Mouse (Mus musculus): ENCODE results near the gene Art5. TPM values are rescaled to one million over a fixed set of nuclear protein-coding genes. Genes with fewer than 3 reads are reported as not detected.
A peak's percentile ranks its signal among the peaks of the same experiment; 100 is the strongest.

The Art5 gene
- total RNA-seq, 1 experiment, result 2.6 TPM

DNA sequence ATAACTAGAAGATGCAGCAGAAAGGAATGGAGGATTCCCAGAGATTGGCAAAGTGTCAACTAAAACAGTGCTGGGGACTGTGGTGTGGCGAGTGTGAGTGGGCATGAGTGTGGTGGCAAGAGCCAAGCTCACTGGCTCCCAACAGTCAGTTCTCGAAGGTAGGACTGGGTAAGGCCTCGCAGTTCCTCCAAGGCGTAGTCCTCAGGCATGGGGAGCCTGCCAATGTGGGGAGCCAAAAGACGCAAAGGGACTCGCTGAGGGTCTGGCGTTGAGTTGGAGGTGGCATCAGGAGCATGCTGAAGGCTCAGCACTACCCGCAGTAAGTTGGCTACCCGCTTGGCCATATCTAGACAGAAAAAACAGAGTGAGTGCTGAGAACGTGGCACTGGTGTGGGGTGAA, 11.0 kb upstream of the Art5 start:
- H3K4me3 ChIP-seq (ENCODE audit: insufficient read depth in 1 of 2, low read depth in 1 of 2, low read length in 2 of 2, poor library complexity in 1 of 2, severe bottlenecking in 1 of 2), result no peak overlapping the region
- H3K27ac ChIP-seq (ENCODE audit: insufficient read depth, low read depth, low read length, poor library complexity, severe bottlenecking), result no peak overlapping the region; the same call in 1 of the 2 replicates
- no peak for DNase-seq (ENCODE audit: low read depth, low spot score)
- H3K4me1 ChIP-seq (ENCODE audit: control insufficient read depth in 2 of 2, insufficient read depth in 2 of 2, low read length in 2 of 2, poor library complexity in 1 of 2), result peaks cover 0 to 3% of the 10 kb centered on the region in 2 experiments; a peak in 1 of 4 replicates
- no peak overlapping the region for H3K9ac ChIP-seq (ENCODE audit: insufficient read depth, low read depth, low read length, poor library complexity, severe bottlenecking)
- TF ChIP-seq MAFK (IDR thresholded peaks at IDR 0.05; ENCODE audit: insufficient read depth, low read depth, low read length), result no peak
- TF ChIP-seq ZC3H11A (IDR thresholded peaks at IDR 0.05; ENCODE audit: borderline replicate concordance, low read depth, low read length), result no peak
- no peak for TF ChIP-seq HCFC1 (IDR thresholded peaks at IDR 0.05; ENCODE audit: borderline replicate concordance, insufficient read depth, low read length)
- H3K36me3 ChIP-seq (ENCODE audit: control insufficient read depth, insufficient read depth, low read length, poor library complexity, severe bottlenecking), result peaks cover 47% of the 10 kb centered on the region
- H3K9me3 ChIP-seq (ENCODE audit: control insufficient read depth, insufficient read depth, low read depth, low read length), result no peaks in the 10 kb centered on the region
- in situ Hi-C loops (cut with MboI; ENCODE audit: low sequenced_read_pairs in 2 of 2, unreplicated experiment in 2 of 2), result loop anchor here in 1 of 2 experiments (10.0 kb wide), 1 partner anchor 334 kb away; no protein-coding TSS in a partner anchor

DNA sequence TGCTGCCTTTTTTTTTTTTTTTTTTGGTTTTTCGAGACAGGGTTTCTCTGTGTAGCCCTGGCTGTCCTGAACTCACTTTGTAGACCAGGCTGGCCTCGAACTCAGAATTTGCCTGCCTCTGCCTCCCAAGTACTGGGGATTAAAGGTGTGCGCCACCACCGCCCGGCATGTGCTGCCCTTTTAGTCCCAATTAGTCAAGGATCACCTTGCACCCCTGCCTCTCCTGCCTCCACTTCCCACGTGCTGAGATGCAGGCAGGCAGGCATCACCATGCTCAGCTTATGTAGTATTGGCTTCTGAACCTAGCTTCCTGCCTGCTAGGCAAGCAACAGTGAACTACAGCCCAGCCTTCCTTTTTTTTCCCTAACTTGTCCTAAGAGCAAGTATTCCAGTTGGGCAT, 8.1 kb upstream of the Art5 start:
- peaks cover 0 to 10% of the 10 kb centered on the region in 2 experiments; a peak in 1 of 4 replicates for H3K4me1 ChIP-seq (ENCODE audit: control insufficient read depth in 2 of 2, insufficient read depth in 2 of 2, low read length in 2 of 2, poor library complexity in 1 of 2)
- H3K9me3 ChIP-seq (ENCODE audit: control insufficient read depth, insufficient read depth, low read depth, low read length), result no peaks in the 10 kb centered on the region
- peaks cover 20% of the 10 kb centered on the region for H3K36me3 ChIP-seq (ENCODE audit: control insufficient read depth, insufficient read depth, low read length, poor library complexity, severe bottlenecking)
- no peak for DNase-seq (ENCODE audit: low read depth, low spot score)
- TF ChIP-seq CHD2 (IDR thresholded peaks at IDR 0.05; ENCODE audit: low read depth, low read length), result no peak
- TF ChIP-seq ZC3H11A (IDR thresholded peaks at IDR 0.05; ENCODE audit: borderline replicate concordance, low read depth, low read length), result no peak
- TF ChIP-seq ZNF384 (IDR thresholded peaks at IDR 0.05; ENCODE audit: low read depth, low read length), result no peak
- TF ChIP-seq HCFC1 (IDR thresholded peaks at IDR 0.05; ENCODE audit: borderline replicate concordance, insufficient read depth, low read length), result no peak
- no peak for TF ChIP-seq MAFK (IDR thresholded peaks at IDR 0.05; ENCODE audit: insufficient read depth, low read depth, low read length)
- H3K9ac ChIP-seq (ENCODE audit: insufficient read depth, low read depth, low read length, poor library complexity, severe bottlenecking), result no peak overlapping the region
- H3K27ac ChIP-seq (ENCODE audit: insufficient read depth, low read depth, low read length, poor library complexity, severe bottlenecking), result no peak overlapping the region
- no peak overlapping the region for H3K4me3 ChIP-seq (ENCODE audit: insufficient read depth in 1 of 2, low read depth in 1 of 2, low read length in 2 of 2, poor library complexity in 1 of 2, severe bottlenecking in 1 of 2)
- in situ Hi-C loops (cut with MboI; ENCODE audit: low sequenced_read_pairs in 2 of 2, unreplicated experiment in 2 of 2), result no loop called here

DNA sequence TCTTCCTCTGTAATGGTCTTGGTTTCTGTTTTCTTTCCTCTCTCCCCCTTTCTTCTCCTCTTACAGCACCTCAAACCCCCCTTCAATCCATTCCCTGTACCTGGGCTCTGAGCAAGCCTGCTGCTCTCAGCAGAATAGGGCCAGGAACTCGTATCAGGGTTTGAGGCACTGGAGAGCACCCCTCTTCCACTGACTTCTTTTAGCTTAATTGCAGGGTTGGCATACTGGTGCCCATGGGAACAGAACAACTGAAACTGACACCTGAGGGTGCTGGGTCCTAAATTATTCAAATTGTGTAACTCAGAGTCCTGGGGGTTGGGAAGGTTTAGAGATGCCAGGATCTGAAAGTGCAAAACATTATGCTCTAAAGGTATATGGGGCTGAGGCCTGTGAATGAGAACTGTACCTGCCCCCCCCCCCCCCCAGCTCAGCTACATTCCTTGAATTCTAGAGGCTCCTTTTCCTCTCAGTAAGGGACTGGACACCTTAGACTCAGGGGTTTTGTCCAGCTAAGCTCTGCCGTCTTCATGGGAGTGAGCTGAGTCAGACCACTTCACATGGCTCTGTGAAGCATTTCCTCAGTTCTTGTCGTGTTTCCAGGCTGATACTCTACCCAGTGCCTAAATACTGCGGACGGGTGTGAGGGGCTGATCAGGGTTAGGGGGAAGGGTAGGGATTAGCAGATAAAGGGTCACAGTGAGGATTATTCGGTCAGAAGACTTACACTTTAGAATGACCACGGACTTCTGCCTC, 7.5 kb upstream of the Art5 start, which contains the start of gene Chrna10:
Gene Chrna10, minus strand, starts transcription at position 250 of the 753 bp plus-strand sequence.
- in situ Hi-C loops (cut with MboI; ENCODE audit: low sequenced_read_pairs in 2 of 2, unreplicated experiment in 2 of 2), result no loop called here
- Histone ChIP-seq H3K9ac (ENCODE audit: insufficient read depth, low read depth, low read length, poor library complexity, severe bottlenecking) (no peak within 1 kb of the TSS), H3K4me1 (ENCODE audit: control insufficient read depth in 2 of 2, insufficient read depth in 2 of 2, low read length in 2 of 2, poor library complexity in 1 of 2) (peaks cover 0 to 10% of the 10 kb centered on the region in 2 experiments; a peak in 1 of 4 replicates), H3K4me3 (ENCODE audit: insufficient read depth in 1 of 2, low read depth in 1 of 2, low read length in 2 of 2, poor library complexity in 1 of 2, severe bottlenecking in 1 of 2) (no peak within 1 kb of the TSS), H3K9me3 (ENCODE audit: control insufficient read depth, insufficient read depth, low read depth, low read length) (no peaks in the 10 kb centered on the region), H3K27ac (ENCODE audit: insufficient read depth, low read depth, low read length, poor library complexity, severe bottlenecking) (no peak within 1 kb of the TSS), H3K36me3 (ENCODE audit: control insufficient read depth, insufficient read depth, low read length, poor library complexity, severe bottlenecking) (peaks cover 17% of the 10 kb centered on the region)
- DNase-seq (ENCODE audit: low read depth, low spot score), result no peak
- TF ChIP-seq ZNF384 (IDR thresholded peaks at IDR 0.05; ENCODE audit: low read depth, low read length) (no peak), HCFC1 (IDR thresholded peaks at IDR 0.05; ENCODE audit: borderline replicate concordance, insufficient read depth, low read length) (no peak), MAFK (IDR thresholded peaks at IDR 0.05; ENCODE audit: insufficient read depth, low read depth, low read length) (no peak), ZC3H11A (IDR thresholded peaks at IDR 0.05; ENCODE audit: borderline replicate concordance, low read depth, low read length) (no peak), CHD2 (IDR thresholded peaks at IDR 0.05; ENCODE audit: low read depth, low read length) (no peak)

DNA sequence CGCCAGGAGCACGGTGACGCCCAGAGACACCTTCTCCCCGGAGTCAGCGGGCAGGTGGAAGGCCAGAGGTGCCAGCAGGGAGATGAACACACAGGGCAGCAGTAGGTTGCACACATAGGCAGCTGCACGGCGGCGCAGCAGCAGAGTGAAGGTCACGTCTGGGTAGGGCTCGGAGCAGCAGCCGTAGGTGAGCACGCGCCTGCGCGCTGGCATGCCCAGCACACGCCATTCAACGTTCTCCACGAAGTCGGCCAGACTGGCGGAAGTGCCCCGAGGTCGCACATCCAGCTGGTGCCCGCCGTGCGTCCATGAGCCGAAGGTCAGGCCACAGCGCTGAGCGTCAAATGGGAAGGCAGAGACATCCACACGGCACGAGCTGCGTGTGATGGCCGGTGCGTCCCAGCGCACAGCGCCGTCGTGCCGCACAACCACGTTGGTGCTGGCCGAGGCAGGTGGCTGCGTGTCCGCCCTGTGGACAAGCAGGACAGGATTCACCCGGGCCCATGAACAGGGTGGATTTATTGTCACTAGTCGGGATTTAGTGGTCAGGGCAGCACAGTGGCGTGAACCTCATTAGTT, 4.0 kb upstream of the Art5 start:
- peak overlapping the region; percentile 54 to 59; a peak in 3 of 4 replicates for H3K4me3 ChIP-seq (ENCODE audit: insufficient read depth in 1 of 2, low read depth in 1 of 2, low read length in 2 of 2, poor library complexity in 1 of 2, severe bottlenecking in 1 of 2)
- peak overlapping the region; percentile 17; the same call in 1 of the 2 replicates for H3K9ac ChIP-seq (ENCODE audit: insufficient read depth, low read depth, low read length, poor library complexity, severe bottlenecking)
- TF ChIP-seq CHD2 (IDR thresholded peaks at IDR 0.05; ENCODE audit: low read depth, low read length) (no peak), ZC3H11A (IDR thresholded peaks at IDR 0.05; ENCODE audit: borderline replicate concordance, low read depth, low read length) (no peak), MAFK (IDR thresholded peaks at IDR 0.05; ENCODE audit: insufficient read depth, low read depth, low read length) (no peak), ZNF384 (IDR thresholded peaks at IDR 0.05; ENCODE audit: low read depth, low read length) (no peak)
- H3K9me3 ChIP-seq (ENCODE audit: control insufficient read depth, insufficient read depth, low read depth, low read length), result no peaks in the 10 kb centered on the region
- no peak overlapping the region for H3K27ac ChIP-seq (ENCODE audit: insufficient read depth, low read depth, low read length, poor library complexity, severe bottlenecking)
- peaks cover 0 to 10% of the 10 kb centered on the region in 2 experiments; a peak in 1 of 4 replicates for H3K4me1 ChIP-seq (ENCODE audit: control insufficient read depth in 2 of 2, insufficient read depth in 2 of 2, low read length in 2 of 2, poor library complexity in 1 of 2)
- no peak for DNase-seq (ENCODE audit: low read depth, low spot score)
- in situ Hi-C loops (cut with MboI; ENCODE audit: low sequenced_read_pairs in 2 of 2, unreplicated experiment in 2 of 2), result no loop called here
- no peaks in the 10 kb centered on the region for H3K36me3 ChIP-seq (ENCODE audit: control insufficient read depth, insufficient read depth, low read length, poor library complexity, severe bottlenecking)

Data from ES-E14 (cell line).